Mouse (Mus musculus) olfactory bulb, adult 2 months (tissue): Measurements from ENCODE around the gene Mtmr11. TPM values are rescaled to one million over a fixed set of nuclear protein-coding genes. Genes with fewer than 3 reads are reported as not detected.

ENCODE experiments used
- H3K27ac ChIP-seq: fragments of 200-500 bp; 2 replicates; pipeline ENCODE4 v1.5.1; 2012; ENCODE audit warnings: low read depth, low read length; ENCODE audit not compliant: insufficient read depth
- H3K4me1 ChIP-seq: fragments of 200-500 bp; 2 replicates; pipeline ENCODE4 v1.6.1; 2012; ENCODE audit warnings: low read length; ENCODE audit not compliant: control insufficient read depth, insufficient read depth
- H3K4me3 ChIP-seq: fragments of 200-500 bp; 2 replicates; pipeline ENCODE4 v1.5.1; 2012; ENCODE audit warnings: mild to moderate bottlenecking, low read depth, low read length, moderate library complexity; ENCODE audit not compliant: insufficient read depth
- CTCF ChIP-seq: fragments of 200-500 bp; IDR thresholded peaks from 2 replicates; pipeline ENCODE4 v1.5.1; 2012; ENCODE audit warnings: low read depth, mild to moderate bottlenecking, low read length, moderate library complexity; ENCODE audit not compliant: insufficient read depth
- POLR2A ChIP-seq: fragments of 200-500 bp; IDR thresholded peaks from 2 replicates; pipeline ENCODE4 v1.6.1; 2012; ENCODE audit warnings: mild to moderate bottlenecking, low read depth, low read length, moderate library complexity; ENCODE audit not compliant: insufficient read depth
- WGBS: fragments of 180-500 bp; shearing (Covaris S2); methylation state at CpG from one replicate; pipeline ENCODE4 v1.1.7; 2018; 5-methylcytosine and 5-hydroxymethylcytosine counted together
- polyA plus RNA-seq: library from polyadenylated mRNA; stranded (reverse); fragments of >200 nt; gene quantifications from 2 replicates; pipeline ENCODE4 v1.2.4, GENCODE M21; 2012; ENCODE audit warnings: low replicate concordance; ENCODE audit not compliant: missing spikeins, insufficient read depth, insufficient read length

The Mtmr11 gene
- not detected in 2 replicates for polyA plus RNA-seq

DNA sequence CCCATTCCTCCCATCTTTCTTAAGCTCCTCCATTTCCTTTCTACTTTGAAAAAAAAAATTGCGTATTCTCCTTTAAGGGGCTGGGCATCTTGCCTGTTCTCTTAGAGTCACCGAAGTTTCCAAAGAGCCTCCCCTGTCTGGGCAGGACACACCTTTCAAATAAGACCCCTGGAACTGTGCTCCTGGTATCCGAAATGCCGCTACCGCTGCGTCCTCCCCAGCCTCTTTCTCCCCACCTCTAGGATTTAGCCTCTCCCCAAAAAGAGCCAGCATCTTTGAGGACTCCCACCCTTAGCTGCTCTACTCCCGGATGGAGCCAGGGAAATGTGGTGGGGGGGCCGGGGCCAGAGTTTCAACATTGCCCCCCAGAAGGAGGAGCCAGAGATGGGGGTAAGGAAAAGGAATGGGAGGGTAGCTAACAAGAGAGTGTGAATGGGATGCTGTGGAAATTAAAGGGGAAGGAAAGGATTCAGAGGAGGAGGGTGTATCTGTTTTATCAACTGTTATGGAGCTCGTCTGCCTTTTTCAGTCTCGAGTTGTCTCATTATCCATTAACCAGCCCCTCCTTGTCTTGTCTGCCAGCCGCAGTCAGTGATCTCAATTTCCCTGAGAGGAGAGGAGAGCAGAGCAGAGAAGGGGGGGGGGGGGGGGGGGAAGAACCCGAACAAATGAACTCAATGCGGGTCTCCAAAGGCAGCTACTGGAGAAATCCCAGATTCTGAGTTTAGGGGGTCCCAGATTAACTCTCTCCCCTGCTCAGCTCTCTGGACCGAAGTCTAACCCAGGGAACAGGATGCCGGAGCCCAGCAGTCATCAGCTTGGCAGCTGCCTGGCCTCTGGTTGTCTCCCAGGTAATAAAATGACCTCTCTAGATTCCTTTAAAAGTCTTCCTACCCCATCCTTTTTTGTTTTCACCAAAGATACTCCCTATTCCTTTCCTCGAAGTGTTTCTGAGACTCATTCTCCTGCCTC, at the start of gene Mtmr11:
Mtmr11 (plus strand) TSS at position 136 of the 972 bp plus-strand sequence.
- TF ChIP-seq POLR2A: 0 out of 2 replicates have a peak, but pooled peaks have one; percentile 16
- TF ChIP-seq CTCF: no peak
- Histone ChIP-seq H3K4me1 (peaks cover 18% of the 10 kb centered on the region), H3K27ac (peak within 1 kb of the TSS; percentile 98), H3K4me3 (peak within 1 kb of the TSS; percentile 62)
- WGBS: 3% methylated on average over 16 of the region's 16 CpGs

DNA sequence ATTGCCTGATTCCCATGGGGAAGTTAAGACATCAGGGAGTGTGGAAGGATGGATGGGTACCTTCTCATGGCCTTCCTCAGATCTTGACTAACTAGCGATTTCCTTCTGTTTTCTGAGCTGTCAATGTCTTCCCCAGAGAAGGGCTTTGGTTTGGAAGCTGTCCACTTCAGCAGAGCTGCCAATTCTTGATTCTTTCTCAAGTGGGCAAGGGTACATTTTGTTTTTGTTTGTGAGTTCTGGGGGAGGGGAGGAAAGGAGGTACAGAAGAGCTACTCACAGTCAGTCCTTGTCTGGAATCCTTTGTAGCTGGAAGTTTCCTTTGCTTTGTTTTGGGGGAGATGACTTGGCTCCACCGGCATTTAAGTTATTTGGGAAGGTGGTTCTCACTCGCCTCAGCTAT, 48.6 kb upstream of the Mtmr11 start:
- no peak for TF ChIP-seq CTCF
- no peak for TF ChIP-seq POLR2A
- 0 out of 2 replicates have a peak, but pooled peaks cover 2% of the 10 kb centered on the region for H3K4me1 ChIP-seq
- 50% methylated on average over 3 of the region's 3 CpGs for WGBS
- H3K4me3 ChIP-seq: no peak overlapping the region
- no peak overlapping the region for H3K27ac ChIP-seq

DNA sequence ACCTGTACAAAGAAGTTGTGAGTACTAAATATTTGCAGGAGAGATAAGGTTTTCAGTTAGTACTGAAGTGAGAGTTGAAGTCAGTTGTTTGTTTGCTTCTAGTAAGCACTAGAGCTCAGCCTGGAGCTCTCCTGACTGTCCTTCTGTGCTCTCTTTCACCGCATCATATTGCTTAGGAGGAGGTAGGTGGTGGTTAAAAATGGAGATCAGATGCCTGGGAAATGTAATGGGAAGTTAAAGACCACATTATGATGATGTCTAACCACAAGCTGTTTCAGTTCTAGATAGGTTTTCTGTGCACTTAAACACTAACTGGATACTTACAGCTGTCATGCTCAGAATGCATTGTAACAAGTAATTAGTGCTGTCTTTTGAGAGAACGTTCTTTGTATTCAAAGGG, 43.7 kb upstream of the Mtmr11 start:
- Histone ChIP-seq H3K4me3 (no peak overlapping the region), H3K27ac (no peak overlapping the region), H3K4me1 (0 out of 2 replicates have a peak, but pooled peaks cover 2% of the 10 kb centered on the region)
- WGBS: 32% methylated on average over 2 of the region's 2 CpGs
- no peak for TF ChIP-seq POLR2A
- no peak for TF ChIP-seq CTCF

DNA sequence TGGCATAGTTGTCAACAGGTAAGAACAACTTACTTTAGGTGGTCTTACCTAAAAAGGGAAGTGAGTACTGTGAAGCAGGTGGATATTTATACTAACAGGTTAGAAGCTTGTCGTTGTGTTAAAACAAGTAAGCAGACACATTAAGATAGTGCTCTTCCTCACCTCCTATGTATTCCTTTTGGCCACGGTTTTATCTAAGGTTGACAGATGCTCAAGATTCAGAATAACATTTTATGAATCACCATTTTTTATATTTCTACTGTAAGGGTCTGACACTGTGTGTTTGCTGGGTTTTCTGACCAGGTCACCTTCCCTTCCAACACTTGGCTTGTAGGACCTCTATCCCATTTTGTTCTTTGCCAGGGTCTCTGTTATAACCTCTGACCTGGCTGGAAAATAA, 43.1 kb upstream of the Mtmr11 start:
- Histone ChIP-seq H3K27ac (no peak overlapping the region), H3K4me1 (0 out of 2 replicates have a peak, but pooled peaks cover 2% of the 10 kb centered on the region), H3K4me3 (no peak overlapping the region)
- TF ChIP-seq POLR2A (no peak), CTCF (no peak)
- WGBS: 88% methylated on average over 2 of the region's 2 CpGs

DNA sequence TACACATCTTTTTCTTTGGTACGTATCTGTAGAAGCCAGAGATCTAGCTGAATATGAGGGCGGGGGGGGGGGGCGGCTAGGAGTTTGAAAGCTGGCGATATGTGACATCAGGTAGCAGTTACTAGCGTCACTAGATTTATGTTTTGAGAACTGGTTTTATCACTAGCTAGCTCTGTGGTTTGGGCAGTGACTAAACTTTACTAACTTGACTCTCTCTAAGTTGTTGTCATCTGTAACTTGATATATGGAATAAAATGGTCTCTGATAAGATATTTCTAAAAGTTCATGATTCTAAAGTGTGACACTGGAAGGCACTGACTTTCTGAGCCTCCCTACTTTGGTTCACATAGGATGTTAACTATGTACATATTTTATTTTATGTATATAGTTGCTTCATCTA, 37.6 kb upstream of the Mtmr11 start:
- 84% methylated on average over 5 of the region's 5 CpGs for WGBS
- no peak for TF ChIP-seq POLR2A
- no peak for TF ChIP-seq CTCF
- no peaks in the 10 kb centered on the region for H3K4me1 ChIP-seq
- H3K4me3 ChIP-seq: no peak overlapping the region
- H3K27ac ChIP-seq: no peak overlapping the region

DNA sequence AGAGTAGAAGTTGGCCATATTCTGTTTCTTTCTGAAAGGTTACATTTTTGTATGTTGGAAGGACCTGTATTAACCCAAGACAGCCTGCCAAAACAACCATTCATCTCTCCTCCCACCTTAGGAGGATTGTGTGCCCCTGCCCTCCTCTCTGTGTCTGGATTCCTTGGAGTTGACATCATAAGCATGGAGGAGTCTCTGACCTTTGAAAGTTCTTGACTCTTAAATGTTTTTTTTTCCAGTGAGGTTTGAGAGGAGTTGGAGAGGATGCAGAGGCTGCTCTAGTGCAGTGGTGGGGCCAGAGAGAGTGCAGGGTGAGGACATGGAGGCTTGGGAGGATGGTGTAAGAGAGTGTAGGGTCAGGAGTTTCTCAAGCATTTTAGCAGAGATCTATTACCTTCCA, 33.7 kb upstream of the Mtmr11 start:
- Histone ChIP-seq H3K4me3 (no peak overlapping the region), H3K27ac (no peak overlapping the region), H3K4me1 (no peaks in the 10 kb centered on the region)
- TF ChIP-seq CTCF: no peak
- TF ChIP-seq POLR2A: no peak

DNA sequence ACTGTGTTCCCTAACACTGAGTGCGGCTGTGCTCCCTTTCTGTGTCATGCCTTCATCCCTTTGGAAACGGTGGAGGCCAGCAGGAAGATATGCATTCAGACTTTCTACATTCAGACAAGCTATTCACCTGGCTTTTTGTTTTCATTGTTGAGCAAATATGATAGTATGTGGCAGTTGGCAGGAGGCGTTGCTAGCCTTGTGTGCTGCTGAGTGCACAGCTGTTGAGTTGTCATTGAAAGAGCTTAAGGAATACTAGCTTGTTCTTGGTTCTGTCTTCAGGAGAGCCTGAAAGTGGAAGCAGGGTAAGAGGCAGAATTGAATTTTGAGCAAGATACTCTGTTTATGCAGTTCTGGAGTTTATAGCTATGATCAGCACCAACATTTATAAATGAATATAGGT, 29.3 kb upstream of the Mtmr11 start:
- Histone ChIP-seq H3K27ac (no peak overlapping the region), H3K4me3 (no peak overlapping the region), H3K4me1 (no peaks in the 10 kb centered on the region)
- 71% methylated on average over 3 of the region's 3 CpGs for WGBS
- TF ChIP-seq POLR2A: no peak
- TF ChIP-seq CTCF: no peak

DNA sequence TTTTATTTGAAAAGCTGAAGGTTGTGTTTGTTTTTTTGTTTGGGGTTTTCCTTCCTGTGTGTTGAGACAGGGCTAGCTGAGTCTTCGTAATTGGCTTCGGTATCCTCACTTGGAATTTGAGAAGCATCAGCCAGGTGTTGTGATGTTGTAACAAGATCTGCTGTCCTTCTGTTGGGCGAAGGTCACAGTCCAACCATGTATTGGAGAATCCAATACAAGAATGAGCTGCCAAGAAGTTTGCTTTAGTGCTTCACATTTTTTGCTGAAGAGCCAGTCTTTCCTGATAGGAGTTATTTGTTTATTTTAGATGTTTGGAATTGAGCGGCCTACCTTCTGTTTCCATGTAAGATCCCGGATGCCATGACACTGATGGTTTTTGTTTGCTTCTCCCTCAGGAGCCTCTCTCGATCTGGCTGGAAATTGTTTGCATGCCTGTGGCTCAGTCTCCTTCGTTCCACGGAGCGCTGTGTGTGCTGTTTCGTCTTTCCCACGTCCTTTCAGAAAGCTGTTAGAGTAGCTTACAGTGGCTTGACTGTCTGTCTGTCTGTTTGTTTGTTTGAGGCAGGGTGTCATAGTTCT, 28.4 kb upstream of the Mtmr11 start:
- no peak overlapping the region for H3K4me3 ChIP-seq
- WGBS: 71% methylated on average over 11 of the region's 11 CpGs
- TF ChIP-seq POLR2A: no peak
- H3K4me1 ChIP-seq: no peaks in the 10 kb centered on the region
- no peak overlapping the region for H3K27ac ChIP-seq

DNA sequence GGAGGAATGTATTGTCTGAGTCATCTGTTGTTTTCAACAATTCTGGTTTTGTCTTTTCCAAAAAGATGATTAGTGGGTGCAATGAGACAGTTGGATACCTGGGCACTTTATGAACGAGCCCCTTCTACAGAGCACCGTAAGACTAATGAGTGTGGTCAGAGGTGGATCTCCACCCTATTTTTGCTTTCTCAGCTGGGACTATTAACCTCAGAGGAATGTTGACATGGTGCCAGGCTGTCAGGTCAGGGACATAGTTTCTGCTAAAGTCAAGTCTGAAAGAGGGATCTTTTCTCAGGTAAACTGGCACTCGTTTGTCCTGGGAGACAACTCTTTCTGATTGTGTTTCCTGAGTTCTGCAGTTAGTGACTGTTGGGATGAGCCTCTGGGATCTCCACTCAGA, 26.8 kb upstream of the Mtmr11 start:
- 75% methylated on average over 3 of the region's 3 CpGs for WGBS
- TF ChIP-seq CTCF (no peak), POLR2A (no peak)
- H3K4me1 ChIP-seq: no peaks in the 10 kb centered on the region
- no peak overlapping the region for H3K4me3 ChIP-seq
- H3K27ac ChIP-seq: no peak overlapping the region
